Mouse (Mus musculus) thymus, adult 2 months (tissue): Measurements from ENCODE around the gene Gm4969.

Experiments used
- CTCF ChIP-seq: fragments of 200-500 bp; IDR thresholded peaks from 2 replicates; pipeline ENCODE4 v1.5.1; 2012; ENCODE audit warnings: mild to moderate bottlenecking, control low read depth, low read length, moderate library complexity, borderline replicate concordance; ENCODE audit not compliant: control insufficient read depth, poor library complexity, insufficient read depth; ENCODE audit errors: extremely low read depth
- POLR2A ChIP-seq: fragments of 200-500 bp; IDR thresholded peaks from 2 replicates; pipeline ENCODE4 v1.6.1; 2012; ENCODE audit warnings: mild to moderate bottlenecking, low read length, control low read depth, moderate library complexity; ENCODE audit not compliant: control insufficient read depth, poor library complexity, insufficient read depth; ENCODE audit errors: extremely low read depth

- no peak for TF ChIP-seq CTCF
- TF ChIP-seq POLR2A, result no peak
These were observed 22.4 kb downstream of the Gm4969 start for GRCm38 (mm10) chr7:19095751-19096110.
